Comparison of ENCODE assay signal across 26 mouse cellular contexts in genomic region chr8:10986638-10987037, GRCm38 (mm10). TPM values are rescaled to one million over a fixed set of nuclear protein-coding genes. Genes with fewer than 3 reads are reported as not detected.
A peak's percentile ranks its signal among the peaks of the same experiment; 100 is the strongest.
DNase-seq lines count a peak whose midpoint lies in the region; ATAC-seq and TF ChIP-seq lines count a peak whose summit lies in the region.
"Had no signal": no experiment of that assay in that cellular context is flagged by ENCODE, and none has a peak within 500 bp of the region (broad histone marks: within the 10 kb centered on the region; RNA-seq: fewer than 3 reads in every experiment).

No protein-coding gene starts in this region.

- H3K79me2 ChIP-seq in MEL (ENCODE audit: control insufficient read depth, insufficient read depth, low read length, poor library complexity) = peaks cover 29% of the 10 kb centered on the region

- H3K27ac ChIP-seq in MEL (ENCODE audit: control insufficient read depth, low read depth, low read length) = no peak overlapping the region
- H3K27ac ChIP-seq in liver, embryonic 14.5 days = peak overlapping the region; percentile 61
- H3K27ac ChIP-seq in liver, postnatal 0 days (ENCODE audit: low read depth) = peak overlapping the region; percentile 30; the same call in 1 of the 2 replicates
- H3K27ac ChIP-seq in stomach, postnatal 0 days (replicated peaks) = no peak overlapping the region
- no peak overlapping the region for H3K27ac ChIP-seq in hindbrain, embryonic 11.5 days (ENCODE audit: low read depth, low read length)
- H3K27ac ChIP-seq: heart, adult 2 months; heart, embryonic 10.5 days; heart, embryonic 13.5 days; hindbrain, embryonic 12.5 days; hindbrain, embryonic 15.5 days had no signal

- TF ChIP-seq POLR2A in MEL (IDR thresholded peaks at IDR 0.05; ENCODE audit: control insufficient read depth in 1 of 2, insufficient read depth in 1 of 2, low read depth in 1 of 2, low read length in 2 of 2, poor library complexity in 1 of 2) = no peak

- H3K4me1 ChIP-seq in MEL (ENCODE audit: control insufficient read depth in 1 of 2, insufficient read depth in 2 of 2, low read length in 2 of 2) = peaks cover 13 to 29% of the 10 kb centered on the region in 2 experiments
- peaks cover 50 to 62% of the 10 kb centered on the region in 2 experiments for H3K4me1 ChIP-seq in liver, embryonic 14.5 days (replicated peaks; ENCODE audit: control insufficient read depth in 2 of 2, insufficient read depth in 2 of 2, low read length in 1 of 2)
- H3K4me1 ChIP-seq in liver, postnatal 0 days (ENCODE audit: insufficient read depth) = peaks cover 45% of the 10 kb centered on the region
- 0 out of 2 replicates have a peak, but pooled peaks cover 3% of the 10 kb centered on the region for H3K4me1 ChIP-seq in stomach, postnatal 0 days (replicated peaks; ENCODE audit: control insufficient read depth, insufficient read depth)
- peaks cover 6% of the 10 kb centered on the region for H3K4me1 ChIP-seq in hindbrain, embryonic 11.5 days (replicated peaks; ENCODE audit: control insufficient read depth, insufficient read depth, low read length)

- no peak overlapping the region for H3K4me3 ChIP-seq in MEL (ENCODE audit: control insufficient read depth in 1 of 2, insufficient read depth in 1 of 2, low read depth in 2 of 2, low read length in 2 of 2)
- no peak overlapping the region for H3K4me3 ChIP-seq in liver, embryonic 14.5 days (ENCODE audit: insufficient read depth in 1 of 2, low read depth in 2 of 2, low read length in 2 of 2)
- no peak overlapping the region for H3K4me3 ChIP-seq in liver, postnatal 0 days (ENCODE audit: low read depth, low read length)
- no peak overlapping the region for H3K4me3 ChIP-seq in stomach, postnatal 0 days (ENCODE audit: low read depth, low read length)
- no peak overlapping the region for H3K4me3 ChIP-seq in hindbrain, embryonic 11.5 days (ENCODE audit: low read depth, low read length)
- H3K4me3 ChIP-seq: heart, adult 2 months; heart, embryonic 10.5 days; heart, embryonic 13.5 days; hindbrain, embryonic 12.5 days; hindbrain, embryonic 15.5 days had no signal

- no peaks in the 10 kb centered on the region for H3K9me3 ChIP-seq in MEL (replicated peaks; ENCODE audit: insufficient read depth, low read length)
- no peaks in the 10 kb centered on the region for H3K9me3 ChIP-seq in liver, embryonic 14.5 days (ENCODE audit: control insufficient read depth, low read length)
- H3K9me3 ChIP-seq in liver, postnatal 0 days (ENCODE audit: low read length) = no peaks in the 10 kb centered on the region
- no peaks in the 10 kb centered on the region for H3K9me3 ChIP-seq in stomach, postnatal 0 days (ENCODE audit: control insufficient read depth, low read length)
- no peaks in the 10 kb centered on the region for H3K9me3 ChIP-seq in hindbrain, embryonic 11.5 days (ENCODE audit: control insufficient read depth, low read length)
- H3K9me3 ChIP-seq: heart, embryonic 10.5 days; heart, embryonic 13.5 days; hindbrain, embryonic 12.5 days; hindbrain, embryonic 15.5 days had no signal

- peaks cover 0 to 36% of the 10 kb centered on the region in 2 experiments; a peak in 2 of 4 replicates for H3K36me3 ChIP-seq in MEL (ENCODE audit: control insufficient read depth in 1 of 2, insufficient read depth in 2 of 2, low read length in 2 of 2)
- peaks cover 29% of the 10 kb centered on the region for H3K36me3 ChIP-seq in liver, embryonic 14.5 days (replicated peaks; ENCODE audit: control insufficient read depth, insufficient read depth, low read depth)
- peaks cover 36% of the 10 kb centered on the region for H3K36me3 ChIP-seq in liver, postnatal 0 days (replicated peaks; ENCODE audit: insufficient read depth, low read length)
- peaks cover 8% of the 10 kb centered on the region; the same call in 1 of the 2 replicates for H3K36me3 ChIP-seq in stomach, postnatal 0 days (ENCODE audit: control insufficient read depth, insufficient read depth, low read length)
- H3K36me3 ChIP-seq in hindbrain, embryonic 11.5 days (ENCODE audit: control insufficient read depth, insufficient read depth, low read length) = no peaks in the 10 kb centered on the region

- H3K9ac ChIP-seq in MEL (ENCODE audit: control insufficient read depth, low read depth, low read length, poor library complexity, severe bottlenecking) = no peak overlapping the region
- no peak overlapping the region; the same call in 1 of the 2 replicates for H3K9ac ChIP-seq in liver, embryonic 14.5 days (replicated peaks)
- no peak overlapping the region for H3K9ac ChIP-seq in liver, postnatal 0 days (replicated peaks)
- no peak overlapping the region for H3K9ac ChIP-seq in stomach, postnatal 0 days (ENCODE audit: low read length)
- H3K9ac ChIP-seq in hindbrain, embryonic 11.5 days (ENCODE audit: low read depth, low read length) = no peak overlapping the region
- H3K9ac ChIP-seq: forebrain, postnatal 0 days; heart, embryonic 13.5 days; hindbrain, embryonic 12.5 days; hindbrain, embryonic 15.5 days had no signal

- TF ChIP-seq EP300 in MEL (IDR thresholded peaks at IDR 0.05; ENCODE audit: low read depth in 1 of 2, low read length in 2 of 2) = no peak
- peak; percentile 58 for TF ChIP-seq EP300 in liver, embryonic 14.5 days (IDR thresholded peaks at IDR 0.05; ENCODE audit: low read depth)
- TF ChIP-seq EP300 in liver, postnatal 0 days (IDR thresholded peaks at IDR 0.05; ENCODE audit: low read depth) = no peak
- TF ChIP-seq EP300 in stomach, postnatal 0 days (optimal IDR thresholded peaks at IDR 0.05) = no peak

- no peak for TF ChIP-seq RAD21 in MEL (IDR thresholded peaks at IDR 0.05; ENCODE audit: low read depth, low read length)

- H3K4me2 ChIP-seq in liver, embryonic 14.5 days (ENCODE audit: low read depth) = peak overlapping the region; percentile 36
- H3K4me2 ChIP-seq in liver, postnatal 0 days (ENCODE audit: low read depth, low read length) = peak overlapping the region; percentile 28
- H3K4me2 ChIP-seq in stomach, postnatal 0 days (replicated peaks; ENCODE audit: low read depth) = no peak overlapping the region
- no peak overlapping the region for H3K4me2 ChIP-seq in hindbrain, embryonic 11.5 days (replicated peaks; ENCODE audit: low read depth, low read length)
- H3K4me2 ChIP-seq: heart, embryonic 13.5 days; hindbrain, embryonic 12.5 days; hindbrain, embryonic 15.5 days had no signal

- TF ChIP-seq CTCF in MEL (IDR thresholded peaks at IDR 0.05 in 2 of 3, conservative IDR thresholded peaks at IDR 0.05 in 1 of 3; ENCODE audit: control insufficient read depth in 1 of 3, insufficient read depth in 1 of 3, low read depth in 2 of 3, low read length in 3 of 3, poor library complexity in 1 of 3, severe bottlenecking in 1 of 3) = no peak
- no peak for TF ChIP-seq CTCF in liver, embryonic 14.5 days (IDR thresholded peaks at IDR 0.05; ENCODE audit: low read depth)
- no peak for TF ChIP-seq CTCF in liver, postnatal 0 days (IDR thresholded peaks at IDR 0.05; ENCODE audit: low read depth)
- no peak for TF ChIP-seq CTCF in stomach, postnatal 0 days (IDR thresholded peaks at IDR 0.05; ENCODE audit: low read depth)

- 0 out of 2 replicates have a peak, but pooled peaks have one; percentile 43 for ATAC-seq in erythroid progenitor cell, adult 5-6 weeks (replicated peaks; ENCODE audit: low FRiP score, poor library complexity, severe bottlenecking)
- peak; percentile 24; the same call in 1 of the 2 replicates for ATAC-seq in liver, embryonic 14.5 days (ENCODE audit: insufficient read depth)
- ATAC-seq in liver, postnatal 0 days = no peak
- ATAC-seq in stomach, postnatal 0 days (ENCODE audit: low FRiP score, low TSS enrichment) = no peak
- no peak for ATAC-seq in hindbrain, embryonic 11.5 days (ENCODE audit: low FRiP score)
- ATAC-seq: activated CD4-positive, CD25-positive, alpha-beta regulatory T cell, adult 4 months; CD4-positive, CD25-positive, alpha-beta regulatory T cell, adult 4 months; forebrain, embryonic 14.5 days; forebrain, postnatal 0 days had no signal

- WGBS in liver, embryonic 14.5 days (ENCODE audit: insufficient replicate concordance) = 52% methylated on average over 17 of the region's 17 CpGs
- WGBS in liver, postnatal 0 days (ENCODE audit: insufficient replicate concordance) = 78% methylated on average over 17 of the region's 17 CpGs
- 96% methylated on average over 17 of the region's 17 CpGs for WGBS in stomach, postnatal 0 days
- 96% methylated on average over 17 of the region's 17 CpGs for WGBS in hindbrain, embryonic 11.5 days

- H3K27me3 ChIP-seq in MEL (ENCODE audit: control insufficient read depth in 1 of 2, insufficient read depth in 2 of 2, low read length in 2 of 2) = no peaks in the 10 kb centered on the region
- H3K27me3 ChIP-seq in liver, embryonic 14.5 days (ENCODE audit: control insufficient read depth, insufficient read depth, low read length) = no peaks in the 10 kb centered on the region
- no peaks in the 10 kb centered on the region for H3K27me3 ChIP-seq in liver, postnatal 0 days (ENCODE audit: insufficient read depth, low read length)
- no peaks in the 10 kb centered on the region for H3K27me3 ChIP-seq in stomach, postnatal 0 days (ENCODE audit: control insufficient read depth, insufficient read depth, low read length)
- no peaks in the 10 kb centered on the region for H3K27me3 ChIP-seq in hindbrain, embryonic 11.5 days (ENCODE audit: control insufficient read depth, insufficient read depth, low read length)
- H3K27me3 ChIP-seq: heart, embryonic 13.5 days; hindbrain, embryonic 12.5 days; hindbrain, embryonic 15.5 days had no signal

- no peak for DNase-seq in MEL (ENCODE audit: low read depth, low spot score)
- DNase-seq in liver, embryonic 14.5 days (ENCODE audit: low read depth in 3 of 3, low spot score in 3 of 3) = no peak
- DNase-seq in liver, postnatal 0 days = no peak
- no peak for DNase-seq in stomach, postnatal 0 days (ENCODE audit: low spot score)
- DNase-seq in thymus, postnatal 10 days (ENCODE audit: low spot score in 2 of 2) = no peak
- DNase-seq in left cerebral cortex, adult 9 months (ENCODE audit: low spot score in 2 of 2) = no peak
- no peak for DNase-seq in hindbrain, embryonic 11.5 days (ENCODE audit: low spot score)
- DNase-seq: adrenal gland, postnatal 10 days; adrenal gland, postnatal 36 days; cerebellum, adult 18-20 months; cerebellum, adult 9-10 months; cerebellum, postnatal 14 days; forebrain, postnatal 0 days; gastrocnemius, postnatal 10 days; gastrocnemius, postnatal 36 days; heart, adult 2 months; heart, postnatal 14 days; heart, postnatal 4 days had no signal

RNA-seq across cellular contexts. Expression of gene Irs2, which starts 21.6 kb away (rescaled TPM):
- 12.4 and 16.4 TPM in 2 replicates for total RNA-seq in MEL (2012; rRNA removed)
- polyA plus RNA-seq in MEL (2012; ENCODE audit: insufficient read depth in 1 of 2, insufficient read length in 2 of 2, low read depth in 1 of 2, low replicate concordance in 2 of 2, missing spikeins in 1 of 2) = 10 to 100 TPM in 1 of 2 experiments, not detected in 1; 23.1 TPM
- total RNA-seq in erythroid progenitor cell, adult 5-6 weeks (2015; ENCODE audit: low replicate concordance) = 13.4 and 14.1 TPM in 2 replicates
- total RNA-seq in erythroid progenitor cell, adult 5-6 weeks (2017; ENCODE audit: low replicate concordance) = 6.8 and 9.2 TPM in 2 replicates
- 4.7 and 5.4 TPM in 2 replicates for polyA plus RNA-seq in liver, embryonic 14.5 days (2012; rRNA removed)
- 2.9 and 3.4 TPM in 2 replicates for polyA plus RNA-seq in liver, embryonic 14.5 days (2014; fragmentation: Nextera tagmentation; extraction: Ambion mirVana)
- polyA plus RNA-seq in liver, postnatal 0 days (2015; fragmentation: Nextera tagmentation; extraction: Ambion mirVana) = 4.4 and 5.7 TPM in 2 replicates
- 3.3 and 3.9 TPM in 2 replicates for polyA plus RNA-seq in stomach, postnatal 0 days (2015; fragmentation: Nextera tagmentation; extraction: Ambion mirVana)
- polyA plus RNA-seq in hindbrain, embryonic 11.5 days (2014; fragmentation: Nextera tagmentation; extraction: Ambion mirVana) = 5.6 and 6.1 TPM in 2 replicates

Comparison
In these comparisons a context has a peak if more than half of its experiments do, and no peak if none do; other contexts are left out.
1. ATAC-seq: peak in erythroid progenitor cell, adult 5-6 weeks (single experiment) and liver, embryonic 14.5 days (single experiment); none in liver, postnatal 0 days (single experiment), stomach, postnatal 0 days (single experiment) and hindbrain, embryonic 11.5 days (single experiment).
2. H3K27ac ChIP-seq: peak in liver, embryonic 14.5 days (single experiment) and liver, postnatal 0 days (single experiment); none in MEL (single experiment), stomach, postnatal 0 days (single experiment) and hindbrain, embryonic 11.5 days (single experiment).
3. H3K4me2 ChIP-seq: peak in liver, embryonic 14.5 days (single experiment) and liver, postnatal 0 days (single experiment); none in stomach, postnatal 0 days (single experiment) and hindbrain, embryonic 11.5 days (single experiment).